Mouse (Mus musculus) midbrain, embryonic 11.5 days (tissue): ENCODE data around the gene Sh3rf1. TPM values are rescaled to one million over a fixed set of nuclear protein-coding genes. Genes with fewer than 3 reads are reported as not detected.

Experiments
- ATAC-seq: fragments of 200-750 bp; cut with Nextera tagmentation; 2 replicates; pipeline ENCODE4 v1.8.0; 2017; ENCODE audit warnings: moderate TSS enrichment, moderate library complexity; ENCODE audit not compliant: low FRiP score
- DNase-seq: peaks from one replicate; pipeline ENCODE4 v3.0.0; 2015; ENCODE audit warnings: low spot score; ENCODE audit errors: missing footprints
- H3K27ac ChIP-seq: fragments of 300-500 bp; sonication (generic); 2 replicates; pipeline ENCODE4 v1.5.1; 2014; ENCODE audit warnings: low read depth, low read length
- H3K27me3 ChIP-seq: fragments of 300-500 bp; sonication (generic); 2 replicates; pipeline ENCODE4 v1.6.1; 2014; ENCODE audit warnings: mild to moderate bottlenecking, low read length, moderate library complexity, mixed read lengths; ENCODE audit not compliant: control insufficient read depth, insufficient read depth
- H3K36me3 ChIP-seq: fragments of 300-500 bp; sonication (generic); 2 replicates; pipeline ENCODE4 v1.6.1; 2014; ENCODE audit warnings: mild to moderate bottlenecking, low read length, moderate library complexity, mixed read lengths; ENCODE audit not compliant: control insufficient read depth, insufficient read depth
- H3K4me1 ChIP-seq: fragments of 300-500 bp; sonication (generic); 2 replicates; pipeline ENCODE4 v1.6.1; 2014; ENCODE audit warnings: low read length; ENCODE audit not compliant: control insufficient read depth, insufficient read depth
- H3K4me2 ChIP-seq: fragments of 300-500 bp; sonication (generic); 2 replicates; pipeline ENCODE4 v1.6.1; 2014; ENCODE audit warnings: mild to moderate bottlenecking, moderate library complexity
- H3K4me3 ChIP-seq: fragments of 300-500 bp; sonication (generic); 2 replicates; pipeline ENCODE4 v1.5.1; 2014; ENCODE audit warnings: low read depth, low read length
- H3K9ac ChIP-seq: fragments of 300-500 bp; sonication (generic); 2 replicates; pipeline ENCODE4 v1.6.1; 2014; ENCODE audit warnings: low read length
- H3K9me3 ChIP-seq: fragments of 300-500 bp; sonication (generic); 2 replicates; pipeline ENCODE4 v1.6.1; 2016; ENCODE audit warnings: low read length; ENCODE audit not compliant: control insufficient read depth
- WGBS: fragments of 180-500 bp; shearing (Covaris S2); extraction: QIAGEN DNeasy Blood & Tissue Kit; methylation state at CpG from one replicate; pipeline ENCODE4 v1.1.7; 2014; 5-methylcytosine and 5-hydroxymethylcytosine counted together
- polyA plus RNA-seq: library from polyadenylated mRNA; unstranded; fragments of >200 nt; fragmentation: Nextera tagmentation; extraction: Ambion mirVana; gene quantifications from 2 replicates; pipeline ENCODE4 v1.2.1, GENCODE M21; 2014

Gene Sh3rf1
- 18.0 and 18.5 TPM in 2 replicates for polyA plus RNA-seq

GRCm38 (mm10) chr8:61223729-61224379, at the start of gene Sh3rf1:
Gene Sh3rf1 (plus strand): TSS chr8:61223872.
- peak; percentile 97 for DNase-seq
- ATAC-seq: peak; percentile 91
- H3K9me3 ChIP-seq: no peaks in the 10 kb centered on the region
- peak within 1 kb of the TSS; percentile 67 for H3K4me2 ChIP-seq
- peak within 1 kb of the TSS; percentile 88 for H3K9ac ChIP-seq
- WGBS: under 1% methylated on average over 55 of the region's 84 CpGs
- no peaks in the 10 kb centered on the region for H3K27me3 ChIP-seq
- peak within 1 kb of the TSS; percentile 77 for H3K4me3 ChIP-seq
- H3K4me1 ChIP-seq: peaks cover 21% of the 10 kb centered on the region
- H3K36me3 ChIP-seq: no peaks in the 10 kb centered on the region
- peak within 1 kb of the TSS; percentile 78 for H3K27ac ChIP-seq

DNA sequence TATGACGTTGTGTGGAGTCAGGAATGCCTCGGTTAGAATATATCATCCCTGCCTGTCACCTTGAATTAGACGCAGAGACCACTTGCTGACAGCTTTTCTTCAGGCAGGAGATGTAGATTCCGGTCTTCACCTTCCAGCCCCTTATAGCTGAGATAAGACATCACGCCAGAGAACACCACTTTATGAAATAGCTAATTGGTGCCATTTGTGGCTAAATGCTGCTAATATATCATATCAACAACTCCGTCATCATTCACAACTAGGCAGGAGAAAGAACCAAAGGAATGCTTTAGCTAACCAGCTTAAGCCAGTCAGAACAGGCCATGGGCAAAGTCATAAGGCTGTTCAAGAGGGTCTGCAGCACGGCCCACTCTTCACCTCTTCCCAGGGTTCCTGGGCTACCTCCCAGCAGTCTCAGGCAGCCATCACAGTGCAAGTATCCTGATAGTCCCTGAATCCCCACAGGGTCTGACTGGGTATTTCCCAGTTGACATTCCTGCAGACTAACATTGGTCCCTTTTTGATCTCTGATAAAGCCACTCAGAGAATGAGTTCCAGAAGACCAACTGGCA, 49.7 kb upstream of the Sh3rf1 start:
- Histone ChIP-seq H3K4me1 (peaks cover 2% of the 10 kb centered on the region; the same call in 1 of the 2 replicates), H3K27me3 (no peaks in the 10 kb centered on the region), H3K27ac (no peak overlapping the region), H3K9ac (no peak overlapping the region), H3K4me2 (no peak overlapping the region), H3K4me3 (no peak overlapping the region), H3K9me3 (no peaks in the 10 kb centered on the region), H3K36me3 (no peaks in the 10 kb centered on the region)
- DNase-seq (no peak), ATAC-seq (no peak)
- 66% methylated on average over 7 of the region's 7 CpGs for WGBS

- DNase-seq (no peak), ATAC-seq (no peak)
- H3K4me1 ChIP-seq: peaks cover 2% of the 10 kb centered on the region; the same call in 1 of the 2 replicates
- H3K27me3 ChIP-seq: no peaks in the 10 kb centered on the region
- H3K4me3 ChIP-seq: no peak overlapping the region
- H3K9ac ChIP-seq: no peak overlapping the region
- no peaks in the 10 kb centered on the region for H3K36me3 ChIP-seq
- H3K4me2 ChIP-seq: no peak overlapping the region
- 89% methylated on average over 2 of the region's 2 CpGs for WGBS
- no peak overlapping the region for H3K27ac ChIP-seq
- no peaks in the 10 kb centered on the region for H3K9me3 ChIP-seq
Observed at GRCm38 (mm10) chr8:61175876-61176275, 47.8 kb upstream of the Sh3rf1 start.

DNA sequence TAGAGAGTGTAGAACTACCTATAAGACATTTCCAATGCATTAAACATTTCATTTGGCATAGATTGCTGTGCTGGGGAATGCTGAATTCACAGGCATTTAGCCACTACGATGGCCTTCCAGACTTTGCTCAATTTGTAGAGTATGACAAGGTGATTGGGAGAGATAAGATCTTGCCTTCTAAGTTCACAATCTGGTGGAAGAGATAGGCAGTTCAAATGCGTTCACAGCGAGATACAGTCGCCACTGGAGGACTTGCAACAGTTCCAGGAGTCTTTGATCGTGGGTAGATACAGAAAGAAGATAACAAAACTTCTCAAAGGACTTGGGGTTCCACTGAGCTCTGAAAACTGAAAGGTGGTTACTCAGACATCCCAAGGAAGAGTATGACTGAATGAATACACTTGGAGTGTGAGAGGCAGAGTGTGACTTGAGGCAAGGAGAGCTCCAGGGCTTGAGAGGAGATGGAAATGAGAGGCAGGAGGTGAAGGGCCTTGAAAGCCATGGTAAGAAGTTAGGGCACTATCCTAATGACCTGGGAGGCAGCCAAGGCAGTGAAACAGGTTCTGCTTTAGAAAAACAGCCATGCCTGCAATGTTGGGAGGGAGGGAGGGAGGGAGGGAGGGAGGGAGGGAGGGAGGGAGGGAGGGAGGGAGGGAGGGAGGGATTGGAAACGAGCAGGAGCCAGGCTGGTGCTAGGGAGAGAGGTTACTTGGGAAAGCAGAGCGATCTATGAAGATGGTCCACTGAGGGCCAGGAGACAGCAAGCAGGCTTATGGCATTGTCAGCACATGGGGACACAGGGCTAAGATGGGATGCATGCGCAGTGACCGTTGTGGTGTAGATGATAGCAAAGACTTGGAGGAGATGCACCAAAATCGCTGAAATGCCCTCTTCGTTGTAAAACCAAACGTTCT, 45.7 kb upstream of the Sh3rf1 start:
- WGBS: 72% methylated on average over 12 of the region's 12 CpGs
- H3K27ac ChIP-seq: no peak overlapping the region
- H3K27me3 ChIP-seq: no peaks in the 10 kb centered on the region
- no peak overlapping the region for H3K4me2 ChIP-seq
- peak; percentile 86 for DNase-seq
- H3K4me1 ChIP-seq: peaks cover 2% of the 10 kb centered on the region; the same call in 1 of the 2 replicates
- H3K9ac ChIP-seq: no peak overlapping the region
- no peaks in the 10 kb centered on the region for H3K36me3 ChIP-seq
- no peak for ATAC-seq
- no peaks in the 10 kb centered on the region for H3K9me3 ChIP-seq
- no peak overlapping the region for H3K4me3 ChIP-seq

DNA sequence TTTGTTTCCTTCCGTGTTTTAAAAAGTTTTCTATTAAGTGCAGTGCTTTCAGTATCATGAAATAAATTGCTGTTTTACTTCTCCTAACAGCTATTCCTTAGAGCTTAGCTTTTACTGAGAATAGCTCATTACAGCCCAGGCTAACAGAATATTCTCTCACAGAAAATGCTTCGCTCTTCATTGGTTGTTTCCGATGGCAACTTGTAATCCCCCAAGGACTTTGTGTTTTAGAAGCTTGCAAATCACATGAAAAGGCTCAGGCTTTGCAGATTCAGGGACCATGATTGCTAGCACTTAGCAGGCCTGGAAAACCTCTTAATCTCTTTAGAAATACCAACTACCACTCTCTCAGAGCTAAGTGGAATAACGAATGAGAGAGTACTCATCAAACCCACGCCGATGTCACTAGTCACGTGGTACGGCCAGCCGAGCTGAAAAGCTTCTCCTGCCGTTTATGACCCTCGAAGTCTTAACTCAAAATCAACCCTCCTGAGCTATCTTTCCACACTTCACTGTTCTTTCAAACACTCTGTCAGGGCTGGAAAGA, 45.0 kb upstream of the Sh3rf1 start:
- Histone ChIP-seq H3K9me3 (no peaks in the 10 kb centered on the region), H3K36me3 (no peaks in the 10 kb centered on the region), H3K9ac (no peak overlapping the region), H3K4me1 (peaks cover 2% of the 10 kb centered on the region; the same call in 1 of the 2 replicates), H3K4me3 (no peak overlapping the region), H3K27ac (no peak overlapping the region; the same call in 1 of the 2 replicates), H3K4me2 (peak overlapping the region; percentile 7; the same call in 1 of the 2 replicates), H3K27me3 (no peaks in the 10 kb centered on the region)
- 27% methylated on average over 11 of the region's 11 CpGs for WGBS
- peak; percentile 55; the same call in 1 of the 2 replicates for ATAC-seq
- DNase-seq: peak; percentile 84

GRCm38 (mm10) chr8:61181592-61181991, 42.1 kb upstream of the Sh3rf1 start:
- Histone ChIP-seq H3K9ac (no peak overlapping the region), H3K27ac (no peak overlapping the region), H3K9me3 (no peaks in the 10 kb centered on the region), H3K27me3 (no peaks in the 10 kb centered on the region), H3K4me3 (no peak overlapping the region), H3K4me2 (no peak overlapping the region), H3K4me1 (peaks cover 2% of the 10 kb centered on the region; the same call in 1 of the 2 replicates), H3K36me3 (no peaks in the 10 kb centered on the region)
- ATAC-seq: no peak
- DNase-seq: no peak
- 94% methylated on average over 2 of the region's 2 CpGs for WGBS

DNA sequence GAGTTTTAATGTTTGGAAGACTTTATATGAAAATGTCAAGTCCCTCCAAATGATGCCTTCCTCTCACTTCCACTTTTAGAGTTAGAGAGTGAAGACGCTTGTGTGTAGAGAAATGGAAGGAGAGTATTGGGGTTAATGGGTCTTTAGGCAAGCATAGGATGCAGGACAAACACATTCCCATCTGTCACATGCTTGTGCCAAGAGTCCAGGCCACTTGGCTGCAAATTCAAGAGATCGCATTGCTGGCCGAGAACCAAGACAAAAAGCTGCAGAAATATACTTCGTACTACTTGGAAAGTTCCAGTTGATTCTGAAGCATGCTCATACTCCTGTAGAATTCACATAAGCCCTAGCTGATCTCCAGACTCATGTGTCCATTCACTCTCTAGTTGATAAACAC, 41.7 kb upstream of the Sh3rf1 start:
- 92% methylated on average over 4 of the region's 4 CpGs for WGBS
- Histone ChIP-seq H3K9me3 (no peaks in the 10 kb centered on the region), H3K4me3 (no peak overlapping the region), H3K4me1 (peaks cover 2% of the 10 kb centered on the region; the same call in 1 of the 2 replicates), H3K4me2 (no peak overlapping the region), H3K9ac (no peak overlapping the region), H3K36me3 (no peaks in the 10 kb centered on the region), H3K27me3 (no peaks in the 10 kb centered on the region), H3K27ac (no peak overlapping the region)
- ATAC-seq (no peak), DNase-seq (no peak)

DNA sequence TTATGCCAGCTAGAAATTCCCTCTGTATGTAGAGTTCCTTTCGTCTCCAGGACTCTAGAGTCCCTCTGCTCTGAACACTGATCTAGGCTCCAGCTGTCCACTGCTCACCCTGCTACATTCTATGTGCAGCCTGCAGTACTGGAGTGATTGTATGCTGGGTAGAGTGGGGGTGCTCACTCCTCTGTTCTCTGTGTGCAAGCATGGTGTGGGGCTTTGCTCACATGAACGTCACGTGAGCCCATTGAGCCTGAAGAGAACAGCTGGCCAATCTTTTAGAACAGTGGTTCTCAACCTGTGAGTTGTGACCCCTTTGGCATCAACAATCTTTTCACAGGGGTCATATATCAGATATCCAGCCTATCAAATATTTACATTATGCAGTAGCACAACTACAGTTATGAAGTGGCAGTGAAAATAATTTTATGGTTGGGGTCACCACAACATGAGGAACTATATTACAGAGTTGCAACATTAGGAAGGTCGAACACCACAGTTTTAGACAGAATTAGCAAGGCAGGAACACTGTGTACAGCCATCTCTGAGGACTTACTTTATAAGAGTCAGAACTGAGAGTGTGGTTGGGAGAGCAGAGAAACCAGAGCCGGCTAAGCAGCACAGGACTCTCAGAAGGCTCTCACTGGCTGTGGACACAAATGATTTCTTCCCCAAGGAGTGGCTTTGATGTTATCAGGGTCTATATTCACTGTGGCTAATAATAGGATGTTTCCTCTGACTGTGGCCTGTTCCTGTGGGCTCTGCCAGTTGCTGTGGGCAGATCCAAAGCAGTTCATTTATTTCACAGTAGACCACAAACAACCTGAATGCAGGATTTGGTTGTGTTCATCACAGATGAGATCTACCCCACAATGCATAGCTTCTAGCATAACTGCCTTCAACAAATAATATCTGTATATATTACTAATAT, 38.1 kb upstream of the Sh3rf1 start:
- 81% methylated on average over 5 of the region's 5 CpGs for WGBS
- H3K4me3 ChIP-seq: no peak overlapping the region
- no peaks in the 10 kb centered on the region for H3K4me1 ChIP-seq
- H3K27ac ChIP-seq: no peak overlapping the region
- H3K4me2 ChIP-seq: no peak overlapping the region
- H3K36me3 ChIP-seq: no peaks in the 10 kb centered on the region
- no peaks in the 10 kb centered on the region for H3K9me3 ChIP-seq
- no peaks in the 10 kb centered on the region for H3K27me3 ChIP-seq
- DNase-seq (no peak), ATAC-seq (no peak)
- H3K9ac ChIP-seq: no peak overlapping the region
